Mouse (Mus musculus) adrenal gland, adult 18-20 months (tissue): ENCODE results near the gene Arhgap9. TPM values are rescaled to one million over a fixed set of nuclear protein-coding genes. Genes with fewer than 3 reads are reported as not detected.

Source experiments
- DNase-seq, 2 experiments: peaks; one replicate each; pipeline ENCODE4 v3.0.0; 2021 to 2022; ENCODE audit warnings: low spot score in 2 of 2
- long read RNA-seq, 2 experiments: library from polyadenylated mRNA; stranded (forward); transcript quantifications; one replicate each; pipeline ENCODE4 v2.0.0; 2021
- total RNA-seq, 2 experiments: library from RNA; stranded (reverse); gene quantifications; 1 replicate in 1 of 2; 2 replicates in 1 of 2; pipeline ENCODE4 v1.2.3; 2021

Arhgap9 gene
- 1 to 10 TPM; 1.7 to 2.9 TPM for total RNA-seq
- long read RNA-seq, experiment 1, partial matches to known transcripts, result 0 of 5 reads
- long read RNA-seq, experiment 1, other reads (novel, unspliced or antisense), result 3 of 5 reads
- long read RNA-seq, experiment 2, partial matches to known transcripts, result 0 of 4 reads
- long read RNA-seq, experiment 2, other reads (novel, unspliced or antisense), result 1 of 4 reads

DNA sequence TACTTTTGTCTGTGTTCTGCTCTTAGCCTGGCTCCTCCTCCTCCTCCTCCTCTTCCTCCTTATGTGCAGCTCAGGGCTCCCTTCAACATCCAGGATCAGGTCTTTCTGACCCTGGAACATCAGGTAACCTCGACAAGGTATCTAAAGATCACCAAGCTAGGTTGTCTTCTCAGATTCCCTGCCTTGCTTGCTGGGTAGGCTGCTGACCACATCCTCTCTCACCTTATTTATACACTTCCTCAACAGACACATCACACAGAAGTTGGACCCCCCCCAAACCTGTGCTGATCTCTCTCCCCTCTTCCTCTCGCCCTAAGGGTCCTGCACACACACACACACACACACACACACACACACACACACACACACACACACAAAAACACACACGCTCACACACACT is at the start of gene Arhgap9:
Gene Arhgap9 (plus strand): TSS at position 344 of the 400 bp plus-strand sequence.
- no peak for DNase-seq

DNA sequence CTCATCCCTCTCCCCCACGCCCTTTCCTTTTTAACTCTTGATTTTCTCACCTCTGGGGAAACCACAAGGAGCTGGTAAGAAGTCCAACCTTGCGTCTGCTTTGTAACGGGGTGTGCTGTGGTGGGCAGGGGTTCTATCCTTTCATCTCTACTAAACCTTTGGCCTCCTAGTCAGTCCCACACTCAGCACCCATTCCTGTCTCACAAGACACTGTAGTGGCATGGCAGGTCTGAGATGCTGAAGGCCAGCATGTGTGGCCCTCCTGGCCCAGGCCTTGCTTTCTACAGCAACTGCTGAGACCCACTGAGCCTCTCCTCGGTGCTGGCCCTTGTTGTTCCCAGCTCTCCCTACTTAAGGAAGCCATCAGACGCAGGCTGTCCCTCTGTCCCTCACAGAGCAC is 49.4 kb upstream of the Arhgap9 start:
- no peak for DNase-seq

DNA sequence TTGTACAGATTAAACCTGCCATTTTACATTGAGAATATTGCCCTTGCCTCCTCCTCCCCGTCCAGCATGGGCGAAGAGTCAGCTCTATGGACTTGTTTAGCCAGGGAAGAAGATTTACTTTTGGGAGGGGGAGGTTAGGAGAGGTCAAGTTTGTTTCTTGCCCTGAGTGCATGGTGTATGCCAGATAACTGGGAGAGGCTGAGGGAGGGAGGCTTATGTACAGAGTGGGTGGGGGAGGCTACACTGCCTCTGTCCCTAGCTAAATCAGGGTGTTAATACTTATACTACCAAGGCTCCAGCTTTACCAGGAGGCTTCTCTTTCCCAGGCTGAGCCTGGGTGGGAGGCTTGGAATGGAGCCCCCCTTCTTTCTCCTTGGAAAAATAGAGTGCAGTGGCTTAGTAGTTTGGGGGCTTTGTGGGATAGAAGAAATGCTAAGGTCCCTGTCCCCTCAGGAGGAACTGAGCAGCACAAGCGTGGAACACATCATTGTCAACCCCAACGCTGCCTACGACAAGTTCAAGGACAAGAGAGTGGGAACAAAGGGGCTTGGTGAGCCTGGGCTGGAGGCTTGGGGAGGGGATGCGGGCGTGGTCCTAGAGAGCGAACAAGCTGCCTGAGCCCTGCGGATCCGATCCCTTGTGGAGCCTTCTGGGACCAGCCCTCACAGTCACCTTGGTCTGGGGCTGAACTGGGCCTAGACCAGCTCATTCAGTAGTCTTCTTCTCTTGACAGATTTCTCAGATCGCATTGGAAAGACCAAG is 47.3 kb upstream of the Arhgap9 start:
- DNase-seq, result no peak

DNA sequence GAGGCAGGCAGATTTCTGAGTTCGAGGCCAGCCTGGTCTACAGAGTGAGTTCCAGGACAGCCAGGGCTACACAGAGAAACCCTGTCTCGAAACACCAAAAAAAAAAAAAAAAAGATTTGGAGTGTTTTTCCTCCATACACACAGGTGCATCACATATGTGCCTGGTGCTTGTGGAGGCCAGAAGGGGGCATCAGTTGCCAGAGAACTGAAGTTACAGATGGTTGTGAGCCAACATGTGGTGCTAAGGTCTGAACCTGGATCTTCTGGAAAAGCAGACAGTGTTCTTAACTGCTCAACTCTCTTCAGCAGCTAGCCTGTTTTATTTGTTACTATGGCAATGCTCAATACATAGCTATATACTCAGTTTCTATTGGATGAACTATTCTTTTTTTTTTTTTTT is 42.0 kb upstream of the Arhgap9 start:
- DNase-seq, result no peak

DNA sequence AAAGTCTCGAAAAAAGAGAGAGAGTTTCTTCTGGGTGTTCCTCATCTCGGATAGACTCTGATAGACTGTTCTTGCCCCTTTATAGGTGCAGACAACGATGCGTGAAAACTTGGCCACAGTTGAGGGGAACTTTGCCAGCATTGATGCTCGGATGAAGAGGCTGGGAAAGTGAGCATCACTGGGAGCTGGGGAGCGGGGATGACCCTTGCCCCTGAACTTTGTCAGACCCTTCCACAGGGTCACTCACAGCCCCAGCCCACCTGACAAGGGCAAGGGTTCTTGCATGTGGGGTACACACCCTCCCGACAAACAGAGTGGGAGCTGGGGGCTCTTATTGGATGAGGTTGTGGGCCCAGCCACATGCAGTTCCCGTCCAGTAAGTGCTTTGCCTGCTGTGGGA is 40.4 kb upstream of the Arhgap9 start:
- no peak for DNase-seq

DNA sequence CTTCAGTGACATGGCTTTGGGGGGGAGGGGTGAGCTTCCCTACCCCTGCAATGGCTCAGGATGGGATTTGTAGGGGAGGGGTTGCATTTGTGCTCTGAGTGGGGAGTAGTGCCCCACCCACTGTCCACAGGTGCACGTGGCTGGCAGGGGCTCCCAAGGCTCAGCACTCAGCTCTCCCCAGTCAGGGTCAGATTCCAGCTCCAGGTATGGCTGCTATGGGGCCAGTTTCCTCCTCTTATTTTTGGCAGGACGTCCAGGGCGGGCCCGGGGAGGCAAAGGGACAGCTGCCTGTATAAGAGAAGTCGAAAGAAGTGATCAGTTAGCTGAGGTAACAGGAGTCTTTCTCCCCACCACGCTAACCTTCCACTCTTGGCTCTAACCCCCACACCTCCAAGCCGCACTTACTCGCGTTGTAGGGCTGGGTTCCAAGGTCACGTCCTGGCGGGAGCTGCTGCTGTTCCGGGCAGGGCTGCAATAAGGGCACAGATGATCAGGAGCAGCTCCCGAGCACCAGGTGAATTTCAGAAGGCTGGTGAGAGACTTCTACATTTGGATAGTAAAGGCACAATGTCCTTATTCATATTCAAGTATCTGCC is 39.0 kb upstream of the Arhgap9 start:
- DNase-seq, result no peak

DNA sequence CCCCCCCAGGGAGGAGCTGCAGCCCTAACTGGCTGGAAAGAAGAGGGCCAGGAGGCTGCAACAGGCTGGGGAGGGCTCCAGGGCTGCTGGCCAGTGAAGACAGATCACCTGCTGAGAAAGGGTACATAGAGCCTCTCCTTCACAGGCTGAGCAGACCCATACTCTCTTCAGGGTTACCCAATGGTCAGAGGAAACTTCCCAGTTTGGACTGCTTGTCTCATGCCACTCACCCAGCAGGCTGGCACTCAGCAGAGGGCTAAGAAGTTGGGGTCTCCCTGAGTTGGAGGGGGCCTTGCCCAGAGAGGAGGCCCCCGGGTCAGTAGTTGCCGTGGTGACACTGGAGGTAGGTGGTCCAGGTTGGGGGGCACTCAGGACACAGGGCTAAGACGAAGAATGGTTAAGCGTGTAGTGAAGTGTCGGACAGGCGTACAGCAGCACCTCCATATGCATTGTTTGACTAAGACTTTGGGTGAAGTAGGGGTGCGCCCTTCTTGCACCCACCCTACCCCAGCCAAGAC is 37.6 kb upstream of the Arhgap9 start:
- DNase-seq, result no peak

DNA sequence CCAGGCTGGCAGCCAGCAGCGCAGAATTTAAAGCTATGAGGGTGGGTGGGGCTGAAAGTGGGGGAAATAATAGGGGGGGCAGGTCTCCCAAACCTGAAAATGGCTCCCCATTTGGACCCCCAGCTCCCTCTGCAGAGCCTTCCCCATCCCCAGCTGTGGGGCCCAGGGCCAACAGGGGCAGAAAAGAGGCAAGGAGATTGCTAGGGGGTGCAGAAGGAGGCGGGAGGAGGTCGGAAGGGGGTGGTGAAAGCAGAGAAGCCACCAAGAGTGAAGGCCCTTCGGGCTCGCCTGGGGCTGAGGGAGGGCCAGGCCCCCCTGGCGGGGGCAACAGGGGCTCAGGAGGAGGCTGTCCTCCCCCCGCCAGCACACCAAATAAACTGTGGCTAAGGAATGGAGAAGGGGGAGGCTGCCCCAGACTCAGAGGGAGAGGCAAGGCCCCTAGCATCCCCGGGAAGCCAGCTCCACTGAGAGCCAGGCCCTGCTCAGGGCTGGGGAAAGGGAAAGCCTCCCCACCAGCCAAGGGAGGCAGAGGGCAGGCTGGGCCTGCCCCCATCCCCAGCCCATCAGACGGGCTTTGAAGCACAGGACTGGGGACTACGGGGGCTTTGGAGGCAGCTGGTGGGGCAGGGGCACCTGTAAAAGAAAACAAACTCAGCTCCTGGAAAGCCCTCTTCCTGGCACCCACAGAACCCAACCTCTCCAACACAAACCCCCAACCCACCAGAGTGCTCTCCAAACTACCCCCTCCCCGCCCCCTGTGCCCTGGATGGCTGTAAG is 36.9 kb upstream of the Arhgap9 start:
- no peak for DNase-seq

DNA sequence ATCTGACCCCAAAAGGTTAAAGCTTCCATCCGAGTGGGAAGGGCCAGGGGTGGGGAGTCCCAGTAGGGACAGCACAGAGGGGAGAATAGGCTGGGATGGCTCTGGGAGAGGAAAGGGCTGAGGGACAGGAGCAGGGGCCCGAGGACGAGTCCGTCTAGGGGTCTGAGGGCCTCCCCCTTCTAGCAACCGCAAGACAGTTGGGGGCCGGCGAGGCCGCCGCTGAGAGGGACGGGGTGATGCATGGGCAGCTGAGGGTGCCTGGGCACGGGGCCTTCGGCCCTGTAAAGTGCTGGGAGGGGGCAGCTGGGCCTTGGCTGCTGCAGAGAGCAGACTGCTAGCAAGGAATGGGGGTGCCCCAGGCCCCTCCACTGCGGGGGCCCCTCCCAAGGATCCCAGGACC is 36.1 kb upstream of the Arhgap9 start:
- DNase-seq, result no peak

DNA sequence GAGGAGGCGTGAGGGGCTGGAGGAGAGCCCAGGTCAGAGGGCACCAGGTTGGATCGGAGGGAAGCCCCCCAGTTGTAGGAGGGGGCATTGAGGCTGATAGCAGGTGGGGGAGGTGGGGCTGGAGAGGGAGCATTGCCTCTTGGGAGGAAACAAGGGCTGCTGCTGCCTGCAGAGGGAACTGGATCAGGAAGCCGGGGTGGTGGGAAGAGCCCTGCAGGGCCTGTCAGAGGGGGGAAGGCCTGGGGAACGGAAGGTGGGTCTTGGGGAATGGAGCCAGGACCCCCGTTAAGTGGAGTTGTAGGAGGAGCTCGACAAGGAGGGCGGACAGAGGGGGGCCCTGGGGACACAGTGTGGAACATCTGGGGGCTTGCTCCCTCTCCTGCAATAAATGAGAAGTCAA is 35.6 kb upstream of the Arhgap9 start:
- DNase-seq, result no peak

DNA sequence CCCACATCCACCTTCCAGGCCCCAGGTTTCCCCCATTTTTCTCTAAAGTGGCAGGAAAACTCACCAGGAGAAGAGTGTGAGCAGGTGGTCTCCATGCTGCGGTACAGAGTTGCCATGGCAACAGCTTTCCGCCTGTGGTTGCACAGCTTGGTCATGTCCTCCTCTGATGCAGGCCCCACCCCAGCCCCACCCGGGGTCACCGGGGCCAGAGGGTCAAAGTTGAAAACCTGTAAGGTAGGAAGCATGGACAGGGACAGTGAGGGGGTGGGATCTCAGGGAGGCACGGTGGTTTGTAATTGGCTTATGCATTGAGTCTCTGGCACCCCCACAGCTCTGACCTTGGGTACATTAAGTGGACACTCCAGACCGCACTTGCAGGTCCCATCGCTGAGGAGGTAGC is 35.0 kb upstream of the Arhgap9 start:
- no peak for DNase-seq

DNA sequence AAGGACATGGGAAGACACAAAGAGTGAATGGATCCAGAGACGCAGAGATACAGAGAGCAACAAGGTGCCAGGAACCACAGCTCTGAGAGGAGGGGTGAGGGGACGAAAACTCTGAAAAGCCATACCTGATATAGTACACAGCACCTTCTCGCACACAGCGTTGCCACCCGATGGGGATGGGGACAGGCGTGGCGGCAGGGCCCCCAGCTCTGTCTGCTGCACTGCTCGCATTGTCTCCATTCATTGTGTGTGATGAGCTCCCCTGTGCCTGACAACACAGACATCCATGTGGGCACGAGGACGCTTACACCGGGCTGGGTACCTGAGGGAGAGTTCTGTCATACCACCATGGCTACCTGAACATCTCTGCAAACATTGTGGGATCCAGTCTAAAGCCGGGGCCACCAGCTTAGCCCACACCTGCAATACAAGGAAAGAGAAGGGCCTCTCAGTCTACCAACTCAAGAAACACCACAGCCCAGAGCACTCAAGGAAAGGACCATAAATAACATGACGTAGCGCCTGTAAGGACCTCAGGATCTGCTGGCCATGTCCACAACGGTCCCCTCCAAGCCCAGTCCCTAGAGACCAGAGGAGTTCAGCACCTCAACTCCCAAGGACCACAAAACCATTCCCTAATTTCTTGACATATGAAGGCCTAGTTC is 34.4 kb upstream of the Arhgap9 start:
- no peak for DNase-seq

DNA sequence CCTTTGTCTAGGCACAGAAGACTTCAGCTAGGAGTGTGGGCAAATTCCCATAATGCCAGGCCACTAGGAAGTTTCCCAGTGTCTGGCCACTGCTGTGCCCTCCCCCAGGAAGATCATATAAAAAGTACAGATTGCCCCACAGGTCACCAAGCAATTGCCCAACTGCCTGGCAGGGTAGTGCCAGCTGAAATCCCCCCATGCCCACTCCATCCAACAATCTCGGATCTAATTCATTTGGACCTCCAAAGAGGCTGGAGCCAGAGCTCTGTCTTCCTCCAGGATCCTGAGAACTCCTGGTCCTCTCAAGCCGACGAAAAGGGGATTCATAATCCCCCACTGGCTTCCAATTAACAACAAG is 33.8 kb upstream of the Arhgap9 start:
- no peak for DNase-seq

DNA sequence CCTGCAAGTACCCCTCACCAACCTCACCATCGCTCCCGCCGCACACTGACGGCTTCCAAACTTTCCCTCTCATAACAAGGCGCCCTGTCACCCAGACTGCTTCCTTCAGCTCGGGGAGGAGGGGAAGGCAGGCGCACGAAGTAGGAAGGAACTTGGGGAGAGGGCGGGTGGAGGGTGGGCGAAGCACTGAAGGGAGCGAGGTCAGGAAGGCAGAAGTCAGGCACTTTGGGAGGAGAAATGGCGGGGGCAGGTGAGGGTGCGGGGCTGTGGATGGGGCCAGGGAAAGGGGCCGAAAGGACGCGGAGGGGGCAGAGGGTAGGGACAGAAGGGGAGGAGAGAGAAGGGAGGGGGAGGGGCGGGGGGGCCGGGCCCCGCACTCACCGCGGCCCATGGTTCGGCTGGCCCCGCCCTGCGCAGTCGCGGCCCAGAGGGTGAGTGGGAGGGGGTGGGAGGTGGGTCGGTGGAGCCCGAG is 33.4 kb upstream of the Arhgap9 start:
- no peak for DNase-seq

DNA sequence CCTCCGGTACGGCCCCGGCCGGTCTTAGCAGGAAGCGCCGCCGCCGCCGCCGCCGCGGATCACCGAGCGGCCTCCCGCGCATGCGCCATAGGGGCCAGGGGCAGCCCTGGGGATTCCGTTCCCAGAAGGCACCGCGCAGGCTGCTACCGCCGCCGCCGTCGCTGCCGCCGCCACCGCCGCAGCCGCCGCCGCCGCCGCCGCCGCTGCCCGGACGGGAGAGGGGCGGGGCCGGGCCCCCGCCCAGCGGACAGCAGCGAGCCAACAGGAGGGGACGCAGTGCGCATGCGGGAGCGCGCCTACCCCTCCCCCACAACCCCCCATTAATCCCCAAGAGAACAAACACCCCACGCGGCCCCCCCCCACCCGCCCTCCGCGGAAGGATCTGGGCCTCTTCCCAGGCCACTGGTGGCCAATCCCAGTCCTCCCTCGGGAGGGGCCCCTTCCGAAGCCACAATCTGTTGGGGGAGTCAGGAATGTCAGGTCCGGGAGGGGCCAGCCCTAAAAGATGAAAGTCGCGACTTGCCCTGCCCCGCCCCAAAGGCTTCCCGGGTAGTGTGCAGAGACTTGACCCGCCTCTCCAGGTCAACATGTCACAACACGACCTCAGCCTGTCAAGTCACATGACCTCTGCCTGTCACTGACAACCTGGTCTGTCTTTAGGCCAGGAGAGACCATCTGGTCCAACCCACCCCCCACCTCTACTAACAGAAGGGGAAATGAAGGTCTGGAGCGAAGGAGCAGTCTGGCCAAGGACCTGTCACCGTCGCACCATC is 32.8 kb upstream of the Arhgap9 start, which contains the start of gene Mbd6:
Gene Mbd6 (minus strand): TSS at position 219 of the 773 bp plus-strand sequence.
- DNase-seq, result peak; percentile 84 to 90

DNA sequence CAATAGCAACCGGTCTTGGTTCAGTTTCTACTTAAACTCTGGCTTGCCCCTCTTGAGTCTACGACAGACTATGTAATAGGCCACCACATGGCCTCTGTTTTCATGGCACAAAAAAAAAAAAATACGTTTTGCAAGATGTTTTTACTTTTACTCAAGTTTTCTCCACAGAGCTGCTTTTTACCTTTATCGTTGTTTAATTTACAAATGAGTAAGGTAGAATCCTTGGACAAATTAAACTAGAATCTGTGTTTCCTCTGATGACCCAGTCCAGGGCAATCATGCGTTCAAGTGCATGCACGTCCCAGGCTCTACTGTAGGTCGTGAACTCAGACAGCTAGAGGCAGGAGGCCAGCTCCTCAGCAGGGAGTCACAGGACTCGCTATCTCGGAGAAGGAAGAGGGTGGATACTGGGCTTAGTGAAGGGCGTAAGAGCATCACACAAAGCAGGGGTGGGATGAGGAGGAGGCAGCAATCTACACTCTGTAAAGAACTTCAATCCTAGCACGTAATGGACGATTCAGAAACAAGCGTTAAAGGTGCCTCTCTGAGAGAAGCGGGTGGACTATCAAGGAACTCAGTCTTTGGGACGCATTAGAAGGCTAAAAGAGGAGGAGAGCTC is 32.1 kb upstream of the Arhgap9 start:
- peak; percentile 48 to 54 for DNase-seq

DNA sequence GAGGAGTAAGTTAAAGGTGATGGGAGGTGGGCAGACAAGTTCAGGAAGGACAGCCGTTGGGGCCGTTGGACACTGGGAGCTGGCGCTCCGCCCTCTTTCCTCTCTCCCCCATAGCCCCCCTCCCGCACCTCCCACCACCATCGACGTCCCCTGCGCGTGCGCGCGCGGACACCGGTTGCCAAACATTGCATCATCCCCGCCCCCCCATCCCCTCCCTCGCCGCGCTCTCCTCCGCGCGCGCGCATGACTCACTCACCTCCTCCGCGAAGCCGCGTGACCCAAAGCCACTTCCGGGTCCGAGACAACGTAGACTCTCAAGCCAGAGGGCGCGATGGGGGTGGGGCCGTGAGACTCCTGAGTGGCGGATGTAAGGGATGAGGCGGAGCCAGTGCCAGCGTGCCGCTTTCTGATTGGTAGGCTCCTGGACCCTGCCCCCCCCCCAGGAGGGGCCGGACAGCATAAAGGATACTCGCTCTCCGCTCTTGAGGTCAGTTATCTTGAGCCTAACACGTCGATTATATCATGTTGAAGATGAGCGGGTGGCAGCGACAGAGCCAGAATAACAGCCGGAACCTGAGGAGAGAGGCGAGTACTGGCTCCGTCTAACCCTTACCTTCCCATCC is 31.3 kb upstream of the Arhgap9 start:
- DNase-seq, result peak; percentile 97 to 98

DNA sequence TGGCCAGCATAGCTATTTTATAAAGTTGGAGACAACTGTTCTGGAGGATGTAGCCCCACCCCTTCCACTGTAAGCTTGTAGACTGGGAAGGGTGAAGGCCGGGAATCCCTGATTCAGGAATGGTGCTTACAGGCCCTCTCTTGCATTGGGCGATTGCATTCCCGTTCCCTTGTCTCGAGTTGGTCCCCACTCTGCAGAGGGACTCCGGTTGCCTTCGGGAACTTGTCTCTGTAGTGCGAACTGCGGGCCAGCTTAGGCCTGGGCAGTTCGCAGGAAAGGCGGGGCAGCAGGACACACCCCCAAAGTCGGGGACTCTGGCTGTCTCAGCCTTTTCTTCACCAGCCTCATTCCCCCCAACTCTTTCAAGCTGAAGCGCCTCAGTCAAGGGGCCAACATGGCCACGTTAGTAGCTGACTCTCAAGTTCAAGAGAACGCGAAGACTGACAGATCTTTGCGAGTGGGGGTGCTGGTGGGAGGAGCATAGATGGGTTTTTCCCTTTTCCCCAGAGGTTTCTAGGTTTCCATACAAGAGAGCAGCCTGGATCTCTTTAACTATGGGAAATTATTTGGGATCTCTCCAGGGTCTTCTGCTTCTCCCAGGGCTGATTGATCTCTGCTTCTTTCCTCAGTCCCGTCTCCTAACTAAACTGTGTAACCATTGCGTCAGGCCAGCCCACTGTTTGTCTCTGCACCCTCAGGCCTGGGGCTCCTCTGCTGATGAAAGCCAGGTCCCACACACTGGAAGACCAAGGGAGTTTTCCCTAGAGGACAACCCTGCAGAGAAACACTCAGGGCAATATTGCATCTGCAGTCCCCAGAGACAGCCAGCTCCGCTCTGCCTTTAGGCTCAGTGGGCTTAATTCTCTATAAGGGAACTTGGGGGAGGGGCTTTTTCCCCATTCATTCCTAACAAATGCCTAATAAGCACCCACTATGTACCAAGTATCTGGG is 30.6 kb upstream of the Arhgap9 start:
- DNase-seq, result peak; percentile 55 to 60
